Mouse (Mus musculus): ENCODE data around the gene Sema4f. TPM values are rescaled to one million over a fixed set of nuclear protein-coding genes. Genes with fewer than 3 reads are reported as not detected.

Sema4f gene
- polyA plus RNA-seq, 1 experiment: 1.2 TPM

GRCm38 (mm10) chr6:82917778-82918129 lies 21.8 kb downstream of the Sema4f start:
- Histone ChIP-seq H3K27me3 (ENCODE audit: control insufficient read depth, insufficient read depth, low read length, poor library complexity, severe bottlenecking) (no peaks in the 10 kb centered on the region), H3K27ac (ENCODE audit: insufficient read depth, low read length) (no peak overlapping the region), H3K36me3 (ENCODE audit: control insufficient read depth, insufficient read depth, low read length, poor library complexity, severe bottlenecking) (no peaks in the 10 kb centered on the region), H3K9ac (ENCODE audit: low read depth, poor library complexity, severe bottlenecking) (no peak overlapping the region), H3K9me3 (replicated peaks; ENCODE audit: control insufficient read depth, insufficient read depth, low read length, poor library complexity, severe bottlenecking) (no peaks in the 10 kb centered on the region), H3K4me1 (ENCODE audit: control insufficient read depth, insufficient read depth, low read length) (no peaks in the 10 kb centered on the region), H3K4me3 (ENCODE audit: low read depth, low read length) (no peak overlapping the region)
- TF ChIP-seq CTCF (IDR thresholded peaks at IDR 0.05; ENCODE audit: low read depth, low read length) (peak; percentile 89), POLR2A (IDR thresholded peaks at IDR 0.05; ENCODE audit: insufficient read depth, low read length) (no peak)

- Histone ChIP-seq H3K9me3 (replicated peaks; ENCODE audit: control insufficient read depth, insufficient read depth, low read length, poor library complexity, severe bottlenecking) (no peaks in the 10 kb centered on the region), H3K4me3 (ENCODE audit: low read depth, low read length) (no peak overlapping the region), H3K9ac (ENCODE audit: low read depth, poor library complexity, severe bottlenecking) (no peak overlapping the region), H3K4me1 (ENCODE audit: control insufficient read depth, insufficient read depth, low read length) (no peaks in the 10 kb centered on the region), H3K36me3 (ENCODE audit: control insufficient read depth, insufficient read depth, low read length, poor library complexity, severe bottlenecking) (no peaks in the 10 kb centered on the region), H3K27me3 (ENCODE audit: control insufficient read depth, insufficient read depth, low read length, poor library complexity, severe bottlenecking) (no peaks in the 10 kb centered on the region), H3K27ac (ENCODE audit: insufficient read depth, low read length) (no peak overlapping the region)
- no peak for TF ChIP-seq EP300 (IDR thresholded peaks at IDR 0.05; ENCODE audit: insufficient read depth, low read depth, low read length)
- TF ChIP-seq POLR2A (IDR thresholded peaks at IDR 0.05; ENCODE audit: insufficient read depth, low read length): no peak
Observed at GRCm38 (mm10) chr6:82917076-82917777, 22.3 kb downstream of the Sema4f start.

DNA sequence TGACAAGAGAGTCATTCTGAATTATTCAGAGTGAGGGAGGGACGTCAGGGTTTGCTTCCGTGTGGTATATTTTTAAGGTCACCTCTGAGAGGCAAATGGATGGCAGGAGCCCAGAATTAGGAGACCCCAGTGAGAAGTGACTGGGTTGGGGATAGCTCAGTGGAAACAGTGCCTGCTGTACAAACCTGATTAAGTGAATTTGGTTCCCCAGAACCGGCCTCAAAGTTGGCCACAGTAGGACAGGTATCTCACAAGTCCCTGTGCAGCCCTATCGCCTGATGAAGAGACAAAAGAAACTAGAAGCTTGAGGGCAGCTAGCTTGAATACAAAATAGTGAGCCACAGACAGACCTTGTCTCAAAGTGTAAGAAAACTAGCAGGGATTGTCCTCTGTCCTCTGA lies 23.1 kb downstream of the Sema4f start:
- Histone ChIP-seq H3K27ac (ENCODE audit: insufficient read depth, low read length) (no peak overlapping the region), H3K9ac (ENCODE audit: low read depth, poor library complexity, severe bottlenecking) (no peak overlapping the region), H3K36me3 (ENCODE audit: control insufficient read depth, insufficient read depth, low read length, poor library complexity, severe bottlenecking) (no peaks in the 10 kb centered on the region), H3K4me3 (ENCODE audit: low read depth, low read length) (no peak overlapping the region), H3K4me1 (ENCODE audit: control insufficient read depth, insufficient read depth, low read length) (no peaks in the 10 kb centered on the region), H3K27me3 (ENCODE audit: control insufficient read depth, insufficient read depth, low read length, poor library complexity, severe bottlenecking) (no peaks in the 10 kb centered on the region), H3K9me3 (replicated peaks; ENCODE audit: control insufficient read depth, insufficient read depth, low read length, poor library complexity, severe bottlenecking) (no peaks in the 10 kb centered on the region)
- TF ChIP-seq CTCF (IDR thresholded peaks at IDR 0.05; ENCODE audit: low read depth, low read length) (no peak), EP300 (IDR thresholded peaks at IDR 0.05; ENCODE audit: insufficient read depth, low read depth, low read length) (no peak), POLR2A (IDR thresholded peaks at IDR 0.05; ENCODE audit: insufficient read depth, low read length) (no peak)

- Histone ChIP-seq H3K4me3 (ENCODE audit: low read depth, low read length) (no peak overlapping the region), H3K9me3 (replicated peaks; ENCODE audit: control insufficient read depth, insufficient read depth, low read length, poor library complexity, severe bottlenecking) (no peaks in the 10 kb centered on the region)
- peak; percentile 94 for TF ChIP-seq CTCF (IDR thresholded peaks at IDR 0.05; ENCODE audit: low read depth, low read length)
- no peak for TF ChIP-seq POLR2A (IDR thresholded peaks at IDR 0.05; ENCODE audit: insufficient read depth, low read length)
Observed at GRCm38 (mm10) chr6:82915889-82916288, 23.7 kb downstream of the Sema4f start.

GRCm38 (mm10) chr6:82913336-82914247 lies 26.0 kb downstream of the Sema4f start:
- H3K4me3 ChIP-seq (ENCODE audit: low read depth, low read length): 0 out of 2 replicates have a peak overlapping the region, but pooled peaks have one; percentile 5
- no peak overlapping the region for H3K27ac ChIP-seq (ENCODE audit: insufficient read depth, low read length)
- no peaks in the 10 kb centered on the region for H3K36me3 ChIP-seq (ENCODE audit: control insufficient read depth, insufficient read depth, low read length, poor library complexity, severe bottlenecking)
- H3K4me1 ChIP-seq (ENCODE audit: control insufficient read depth, insufficient read depth, low read length): no peaks in the 10 kb centered on the region
- TF ChIP-seq EP300 (IDR thresholded peaks at IDR 0.05; ENCODE audit: insufficient read depth, low read depth, low read length): no peak
- TF ChIP-seq POLR2A (IDR thresholded peaks at IDR 0.05; ENCODE audit: insufficient read depth, low read length): no peak
- no peak for TF ChIP-seq CTCF (IDR thresholded peaks at IDR 0.05; ENCODE audit: low read depth, low read length)
- H3K9ac ChIP-seq (ENCODE audit: low read depth, poor library complexity, severe bottlenecking): no peak overlapping the region
- no peaks in the 10 kb centered on the region for H3K9me3 ChIP-seq (replicated peaks; ENCODE audit: control insufficient read depth, insufficient read depth, low read length, poor library complexity, severe bottlenecking)
- no peaks in the 10 kb centered on the region for H3K27me3 ChIP-seq (ENCODE audit: control insufficient read depth, insufficient read depth, low read length, poor library complexity, severe bottlenecking)

More at GRCm38 (mm10) chr6:82915889-82916288, 23.7 kb downstream of the Sema4f start:
- H3K27me3 ChIP-seq (ENCODE audit: control insufficient read depth, insufficient read depth, low read length, poor library complexity, severe bottlenecking): no peaks in the 10 kb centered on the region
- H3K27ac ChIP-seq (ENCODE audit: insufficient read depth, low read length): no peak overlapping the region
- no peaks in the 10 kb centered on the region for H3K36me3 ChIP-seq (ENCODE audit: control insufficient read depth, insufficient read depth, low read length, poor library complexity, severe bottlenecking)
- no peaks in the 10 kb centered on the region for H3K4me1 ChIP-seq (ENCODE audit: control insufficient read depth, insufficient read depth, low read length)
- H3K9ac ChIP-seq (ENCODE audit: low read depth, poor library complexity, severe bottlenecking): no peak overlapping the region

- no peaks in the 10 kb centered on the region for H3K4me1 ChIP-seq (ENCODE audit: control insufficient read depth, insufficient read depth, low read length)
- no peak overlapping the region for H3K27ac ChIP-seq (ENCODE audit: insufficient read depth, low read length)
- no peak overlapping the region for H3K4me3 ChIP-seq (ENCODE audit: low read depth, low read length)
- no peak overlapping the region for H3K9ac ChIP-seq (ENCODE audit: low read depth, poor library complexity, severe bottlenecking)
- TF ChIP-seq CTCF (IDR thresholded peaks at IDR 0.05; ENCODE audit: low read depth, low read length) (no peak), POLR2A (IDR thresholded peaks at IDR 0.05; ENCODE audit: insufficient read depth, low read length) (no peak), EP300 (IDR thresholded peaks at IDR 0.05; ENCODE audit: insufficient read depth, low read depth, low read length) (no peak)
- no peaks in the 10 kb centered on the region for H3K27me3 ChIP-seq (ENCODE audit: control insufficient read depth, insufficient read depth, low read length, poor library complexity, severe bottlenecking)
- no peaks in the 10 kb centered on the region for H3K9me3 ChIP-seq (replicated peaks; ENCODE audit: control insufficient read depth, insufficient read depth, low read length, poor library complexity, severe bottlenecking)
- no peaks in the 10 kb centered on the region for H3K36me3 ChIP-seq (ENCODE audit: control insufficient read depth, insufficient read depth, low read length, poor library complexity, severe bottlenecking)
Observed at GRCm38 (mm10) chr6:82911303-82911702, 28.3 kb downstream of the Sema4f start.
